Mouse (Mus musculus): Measurements from ENCODE around the gene Tesk1. TPM values are rescaled to one million over a fixed set of nuclear protein-coding genes. Genes with fewer than 3 reads are reported as not detected.

The Tesk1 gene
- polyA plus RNA-seq, 1 experiment, result 40.4 TPM

DNA sequence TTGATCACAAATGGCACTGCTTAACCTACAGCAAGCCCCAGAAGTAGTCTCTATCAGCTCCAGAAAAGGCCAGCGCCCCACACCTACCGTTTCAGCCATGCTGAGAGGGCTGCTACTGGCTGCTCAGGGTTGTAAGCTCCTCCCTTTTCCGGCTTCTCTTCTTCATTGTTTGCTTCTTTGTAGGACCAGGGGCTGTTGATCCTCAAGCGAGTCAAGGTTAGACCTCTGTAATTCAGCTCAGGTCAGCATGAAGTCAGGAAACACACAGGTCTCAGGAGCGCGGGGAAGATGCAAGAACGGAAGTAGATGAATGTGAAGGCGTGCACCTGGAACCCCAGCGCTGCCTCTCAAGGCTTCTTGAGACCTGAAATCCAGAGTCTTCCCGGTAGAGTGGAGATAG lies 37.0 kb upstream of the Tesk1 start:
- Histone ChIP-seq H3K4me2 (ENCODE audit: low read depth) (no peak overlapping the region), H3K27me3 (ENCODE audit: control insufficient read depth, insufficient read depth, insufficient read length) (no peaks in the 10 kb centered on the region), H3ac (ENCODE audit: control insufficient read depth, insufficient read length) (no peak overlapping the region), H3K36me3 (ENCODE audit: control insufficient read depth, insufficient read depth) (no peaks in the 10 kb centered on the region), H3K79me2 (ENCODE audit: control insufficient read depth, insufficient read depth) (peaks cover 3% of the 10 kb centered on the region), H3K4me3 (no peak overlapping the region)
- TF ChIP-seq POLR2AphosphoS2 (IDR thresholded peaks at IDR 0.05; ENCODE audit: insufficient read length, low read depth), result no peak
- TF ChIP-seq TCF3 (IDR thresholded peaks at IDR 0.05; ENCODE audit: insufficient read length, low read depth), result no peak
- no peak for TF ChIP-seq REST (IDR thresholded peaks at IDR 0.05; ENCODE audit: insufficient read depth, insufficient read length)
- TF ChIP-seq SRF (IDR thresholded peaks at IDR 0.05; ENCODE audit: control insufficient read depth, insufficient read length, low read depth), result no peak
- no peak for TF ChIP-seq TCF12 (IDR thresholded peaks at IDR 0.05; ENCODE audit: insufficient read depth, poor library complexity, severe bottlenecking)
- no peak for TF ChIP-seq USF1 (IDR thresholded peaks at IDR 0.05; ENCODE audit: low read depth)
- TF ChIP-seq MAX (IDR thresholded peaks at IDR 0.05; ENCODE audit: low read depth), result no peak
- TF ChIP-seq POLR2A (IDR thresholded peaks at IDR 0.05; ENCODE audit: insufficient read length, low read depth), result no peak
- no peak for TF ChIP-seq CEBPB (IDR thresholded peaks at IDR 0.05; ENCODE audit: insufficient read depth, poor library complexity, severe bottlenecking)
- no peak for TF ChIP-seq MYOG (IDR thresholded peaks at IDR 0.05; ENCODE audit: control insufficient read depth in 1 of 3, insufficient read depth in 1 of 3, insufficient read length in 2 of 3, low read depth in 2 of 3)
- no peak for TF ChIP-seq MYOD1 (IDR thresholded peaks at IDR 0.05; ENCODE audit: control insufficient read depth in 1 of 3, insufficient read length in 2 of 3, low read depth in 2 of 3)
- TF ChIP-seq E2F4 (IDR thresholded peaks at IDR 0.05; ENCODE audit: insufficient read depth), result no peak

- Histone ChIP-seq H3ac (ENCODE audit: control insufficient read depth, insufficient read length) (no peak overlapping the region), H3K4me2 (ENCODE audit: low read depth) (no peak overlapping the region), H3K27me3 (ENCODE audit: control insufficient read depth, insufficient read depth, insufficient read length) (no peaks in the 10 kb centered on the region), H3K79me2 (ENCODE audit: control insufficient read depth, insufficient read depth) (no peaks in the 10 kb centered on the region), H3K36me3 (ENCODE audit: control insufficient read depth, insufficient read depth) (no peaks in the 10 kb centered on the region), H3K4me3 (no peak overlapping the region)
- TF ChIP-seq TCF3 (IDR thresholded peaks at IDR 0.05; ENCODE audit: insufficient read length, low read depth), result no peak
- TF ChIP-seq E2F4 (IDR thresholded peaks at IDR 0.05; ENCODE audit: insufficient read depth), result no peak
- TF ChIP-seq POLR2A (IDR thresholded peaks at IDR 0.05; ENCODE audit: insufficient read length, low read depth), result no peak
- TF ChIP-seq MYOD1 (IDR thresholded peaks at IDR 0.05; ENCODE audit: control insufficient read depth in 1 of 3, insufficient read length in 2 of 3, low read depth in 2 of 3), result no peak
- TF ChIP-seq CEBPB (IDR thresholded peaks at IDR 0.05; ENCODE audit: insufficient read depth, poor library complexity, severe bottlenecking), result no peak
- TF ChIP-seq TCF12 (IDR thresholded peaks at IDR 0.05; ENCODE audit: insufficient read depth, poor library complexity, severe bottlenecking), result no peak
- no peak for TF ChIP-seq USF1 (IDR thresholded peaks at IDR 0.05; ENCODE audit: low read depth)
- no peak for TF ChIP-seq POLR2AphosphoS2 (IDR thresholded peaks at IDR 0.05; ENCODE audit: insufficient read length, low read depth)
- TF ChIP-seq REST (IDR thresholded peaks at IDR 0.05; ENCODE audit: insufficient read depth, insufficient read length), result no peak
Observed at GRCm38 (mm10) chr4:43406162-43406971, 35.4 kb upstream of the Tesk1 start.

DNA sequence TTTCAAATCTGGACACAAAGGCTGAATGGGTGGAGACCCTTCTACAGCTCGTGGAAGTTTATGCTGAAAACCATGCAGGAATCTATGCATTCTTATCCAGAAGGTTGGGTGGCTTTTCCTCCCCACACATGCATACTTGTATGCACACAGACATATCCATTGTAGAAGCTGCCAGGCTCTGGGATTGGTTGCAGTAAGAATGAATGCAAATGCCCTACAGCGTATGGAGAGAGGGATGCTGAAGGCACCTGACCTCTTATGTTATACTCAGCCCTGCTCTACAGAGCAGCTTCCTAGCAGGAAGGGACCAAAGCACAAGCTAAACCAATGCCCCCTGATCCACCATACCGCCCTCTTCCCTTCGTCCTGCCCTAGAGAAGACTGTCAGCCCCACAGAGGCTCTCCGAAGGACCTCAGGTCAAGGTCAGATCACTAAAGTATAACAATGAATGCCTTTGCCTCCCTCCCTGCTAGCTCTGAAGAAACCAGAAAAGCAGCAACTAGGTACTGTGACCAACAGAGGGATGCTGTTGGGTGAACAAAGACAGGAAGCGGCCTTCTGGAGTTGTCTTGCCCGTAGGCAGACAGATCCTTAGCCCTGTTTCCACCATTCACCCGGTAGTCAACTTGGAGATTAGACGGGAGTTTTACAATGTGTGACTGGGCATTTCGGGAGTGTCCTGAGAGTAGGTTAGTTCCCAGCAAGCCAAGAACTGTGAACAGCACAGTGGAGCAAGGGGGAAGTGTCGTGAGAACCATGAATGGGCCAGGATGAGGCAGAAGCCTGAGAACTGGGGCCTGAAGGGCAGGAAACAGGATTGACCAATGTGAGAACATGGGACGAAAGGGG lies 34.4 kb upstream of the Tesk1 start:
- H3K4me2 ChIP-seq (ENCODE audit: low read depth), result no peak overlapping the region
- no peaks in the 10 kb centered on the region for H3K27me3 ChIP-seq (ENCODE audit: control insufficient read depth, insufficient read depth, insufficient read length)
- no peak overlapping the region for H3K4me3 ChIP-seq
- no peak overlapping the region for H3ac ChIP-seq (ENCODE audit: control insufficient read depth, insufficient read length)
- H3K79me2 ChIP-seq (ENCODE audit: control insufficient read depth, insufficient read depth), result no peaks in the 10 kb centered on the region
- no peaks in the 10 kb centered on the region for H3K36me3 ChIP-seq (ENCODE audit: control insufficient read depth, insufficient read depth)
- TF ChIP-seq MYOG (IDR thresholded peaks at IDR 0.05; ENCODE audit: control insufficient read depth in 1 of 3, insufficient read depth in 1 of 3, insufficient read length in 2 of 3, low read depth in 2 of 3) (no peak), CEBPB (IDR thresholded peaks at IDR 0.05; ENCODE audit: insufficient read depth, poor library complexity, severe bottlenecking) (no peak), POLR2A (IDR thresholded peaks at IDR 0.05; ENCODE audit: insufficient read length, low read depth) (no peak), TCF12 (IDR thresholded peaks at IDR 0.05; ENCODE audit: insufficient read depth, poor library complexity, severe bottlenecking) (no peak), MYOD1 (IDR thresholded peaks at IDR 0.05; ENCODE audit: control insufficient read depth in 1 of 3, insufficient read length in 2 of 3, low read depth in 2 of 3) (no peak), USF1 (IDR thresholded peaks at IDR 0.05; ENCODE audit: low read depth) (no peak), POLR2AphosphoS2 (IDR thresholded peaks at IDR 0.05; ENCODE audit: insufficient read length, low read depth) (no peak), E2F4 (IDR thresholded peaks at IDR 0.05; ENCODE audit: insufficient read depth) (no peak), REST (IDR thresholded peaks at IDR 0.05; ENCODE audit: insufficient read depth, insufficient read length) (no peak), MAX (IDR thresholded peaks at IDR 0.05; ENCODE audit: low read depth) (no peak), TCF3 (IDR thresholded peaks at IDR 0.05; ENCODE audit: insufficient read length, low read depth) (no peak), SRF (IDR thresholded peaks at IDR 0.05; ENCODE audit: control insufficient read depth, insufficient read length, low read depth) (no peak)

DNA sequence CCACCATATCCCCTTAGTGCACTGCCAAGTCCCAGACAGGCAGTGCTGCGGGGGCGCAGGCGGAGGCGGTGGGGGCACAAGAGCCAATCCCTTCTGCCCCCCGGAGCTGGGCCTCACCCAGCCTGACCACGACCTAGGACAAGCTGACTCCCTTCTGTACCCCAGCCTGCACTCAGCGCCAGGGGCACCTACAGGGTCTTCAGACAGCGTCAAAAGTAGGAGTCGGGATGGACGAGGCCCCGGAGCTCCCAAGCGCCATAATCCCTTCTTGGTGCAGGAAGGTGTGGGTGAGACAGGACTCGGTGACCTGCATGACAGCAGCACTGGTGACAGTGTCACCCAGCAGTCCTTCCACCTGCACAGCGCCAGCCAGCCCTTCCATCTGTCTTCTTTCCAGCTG lies 27.0 kb upstream of the Tesk1 start:
- Histone ChIP-seq H3K27me3 (ENCODE audit: control insufficient read depth, insufficient read depth, insufficient read length) (no peaks in the 10 kb centered on the region), H3ac (ENCODE audit: control insufficient read depth, insufficient read length) (no peak overlapping the region), H3K79me2 (ENCODE audit: control insufficient read depth, insufficient read depth) (no peaks in the 10 kb centered on the region), H3K36me3 (ENCODE audit: control insufficient read depth, insufficient read depth) (no peaks in the 10 kb centered on the region), H3K4me2 (ENCODE audit: low read depth) (no peak overlapping the region), H3K4me3 (no peak overlapping the region)
- no peak for TF ChIP-seq SRF (IDR thresholded peaks at IDR 0.05; ENCODE audit: control insufficient read depth, insufficient read length, low read depth)
- TF ChIP-seq MYOG (IDR thresholded peaks at IDR 0.05; ENCODE audit: control insufficient read depth in 1 of 3, insufficient read depth in 1 of 3, insufficient read length in 2 of 3, low read depth in 2 of 3), result no peak
- no peak for TF ChIP-seq POLR2AphosphoS2 (IDR thresholded peaks at IDR 0.05; ENCODE audit: insufficient read length, low read depth)

Measured in myocyte (in vitro differentiated cells).